Mouse (Mus musculus): ENCODE data around the gene Gm43191. TPM values are rescaled to one million over a fixed set of nuclear protein-coding genes. Genes with fewer than 3 reads are reported as not detected.

Gm43191 gene
- total RNA-seq, 2 experiments from 2014 or later, result not detected

GRCm38 (mm10) chr3:116601781-116602180 lies 79.3 kb downstream of the Gm43191 start:
- DNase-seq, result no peak
- intact Hi-C loops (cut with DNase I), result no loop called here
- TF ChIP-seq CTCF (IDR thresholded peaks at IDR 0.05), result no peak
- Histone ChIP-seq H3K4me3 (no peak overlapping the region), H3K27ac (no peak overlapping the region)

- DNase-seq, result no peak
- no peak for TF ChIP-seq CTCF (IDR thresholded peaks at IDR 0.05)
- intact Hi-C loops (cut with DNase I), result no loop called here
- no peak overlapping the region for H3K4me3 ChIP-seq
- H3K27ac ChIP-seq, result no peak overlapping the region
Observed at GRCm38 (mm10) chr3:116601005-116601404, 80.1 kb downstream of the Gm43191 start.

- no peak for TF ChIP-seq CTCF (IDR thresholded peaks at IDR 0.05)
- intact Hi-C loops (cut with DNase I), result loop anchor here (10.0 kb wide), 2 partner anchors 175 to 235 kb away; partner anchors contain the start of gene Cdc14a
Observed at GRCm38 (mm10) chr3:116599705-116600104, 81.4 kb downstream of the Gm43191 start.

GRCm38 (mm10) chr3:116595603-116595991 lies 85.5 kb downstream of the Gm43191 start:
- TF ChIP-seq CTCF (IDR thresholded peaks at IDR 0.05), result no peak
- peak overlapping the region; percentile 76 for H3K4me3 ChIP-seq
- DNase-seq, result no peak
- intact Hi-C loops (cut with DNase I), result loop anchor here (10.0 kb wide), 2 partner anchors 171 to 239 kb away; partner anchors contain the start of gene Cdc14a
- H3K27ac ChIP-seq, result peak overlapping the region; percentile 90

More at GRCm38 (mm10) chr3:116599705-116600104, 81.4 kb downstream of the Gm43191 start:
- no peak for DNase-seq
- Histone ChIP-seq H3K4me3 (no peak overlapping the region), H3K27ac (no peak overlapping the region)

- H3K27ac ChIP-seq, result peak within 1 kb of the TSS; percentile 90
- peak; percentile 99 for DNase-seq
- H3K4me3 ChIP-seq, result peak within 1 kb of the TSS; percentile 76
- no peak for TF ChIP-seq CTCF (IDR thresholded peaks at IDR 0.05)
- intact Hi-C loops (cut with DNase I), result loop anchor here (5.0 to 10.0 kb wide), 4 partner anchors 83 to 240 kb away; partner anchors contain the start of genes Cdc14a and Dbt
Observed at GRCm38 (mm10) chr3:116594728-116595602, 86.1 kb downstream of the Gm43191 start, which contains the start of gene Sass6. TSS of gene Sass6 (plus strand) at chr3:116594982.

- no peak for DNase-seq
- TF ChIP-seq CTCF (IDR thresholded peaks at IDR 0.05), result peak; percentile 31; the same call in 1 of the 2 replicates
- H3K4me3 ChIP-seq, result peak overlapping the region; percentile 76
- peak overlapping the region; percentile 90 for H3K27ac ChIP-seq
- intact Hi-C loops (cut with DNase I), result loop anchor here (5.0 to 10.0 kb wide), 4 partner anchors 82 to 241 kb away; partner anchors contain the start of genes Cdc14a and Dbt
Observed at GRCm38 (mm10) chr3:116594076-116594727, 86.9 kb downstream of the Gm43191 start.

Other genes starting within 250 kb of the Gm43191 start
- gene Rtca, start 173.1 kb downstream of the Gm43191 start, total RNA-seq (2021), result 10 to 100 TPM; 21.0 to 21.6 TPM
- 10 to 100 TPM; 25.5 to 45.6 TPM for gene Dbt, start 168.2 kb downstream of the Gm43191 start, total RNA-seq (2021)
- 10 to 100 TPM; 50.7 to 64.4 TPM for gene Lrrc39, start 118.3 kb downstream of the Gm43191 start, total RNA-seq (2021)
- gene Sass6, start 86.3 kb downstream of the Gm43191 start, total RNA-seq (2021), result 1 to 10 TPM; 1.8 to 3.5 TPM
- 1 to 10 TPM; 6.2 TPM for gene Trmt13, start 66.7 kb downstream of the Gm43191 start, total RNA-seq (2021)
- 10 to 100 TPM; 11.7 to 12.8 TPM for gene Mfsd14a, start 18.6 kb downstream of the Gm43191 start, total RNA-seq (2021)
- 1 to 10 TPM; 5.1 to 8.0 TPM for gene Slc35a3, start 31.6 kb upstream of the Gm43191 start, total RNA-seq (2021)
- 1,000 to 10,000 TPM in 1 of 2 experiments, 100 to 1,000 TPM in 1; 657 to 1,000 TPM for gene Agl, start 126.9 kb upstream of the Gm43191 start, total RNA-seq (2021)
- 1 to 10 TPM; 1.9 to 2.7 TPM for gene Frrs1, start 178.2 kb upstream of the Gm43191 start, total RNA-seq (2021)